Mouse (Mus musculus) limb, embryonic 11.5 days (tissue): ENCODE measurements around the gene Ankrd13b. TPM values are rescaled to one million over a fixed set of nuclear protein-coding genes. Genes with fewer than 3 reads are reported as not detected.

Experiments
- ATAC-seq: fragments of 200-750 bp; cut with Nextera tagmentation; 2 replicates; pipeline ENCODE4 v1.8.0; 2017; ENCODE audit warnings: low read depth; ENCODE audit not compliant: insufficient number of reproducible peaks, low FRiP score, low TSS enrichment
- DNase-seq: peaks from one replicate; pipeline ENCODE4 v3.0.0-alpha.2; 2015; ENCODE audit warnings: low spot score
- H3K27ac ChIP-seq: fragments of 300-500 bp; sonication (generic); replicated peaks from 2 replicates; pipeline ENCODE4 v1.5.1; 2014; ENCODE audit warnings: low read depth, mild to moderate bottlenecking, low read length
- H3K27me3 ChIP-seq: fragments of 300-500 bp; sonication (generic); 2 replicates; pipeline ENCODE4 v1.6.1; 2014; ENCODE audit warnings: mild to moderate bottlenecking, low read length, mixed read lengths; ENCODE audit not compliant: control insufficient read depth, insufficient read depth
- H3K36me3 ChIP-seq: fragments of 300-500 bp; sonication (generic); 2 replicates; pipeline ENCODE4 v1.6.1; 2014; ENCODE audit warnings: mild to moderate bottlenecking, low read length, moderate library complexity, mixed read lengths; ENCODE audit not compliant: control insufficient read depth, insufficient read depth
- H3K4me1 ChIP-seq: fragments of 300-500 bp; sonication (generic); 2 replicates; pipeline ENCODE4 v1.6.1; 2014; ENCODE audit warnings: low read length, mixed read lengths; ENCODE audit not compliant: control insufficient read depth, insufficient read depth
- H3K4me2 ChIP-seq: fragments of 300-500 bp; sonication (generic); 2 replicates; pipeline ENCODE4 v1.6.1; 2014; ENCODE audit warnings: low read depth, mild to moderate bottlenecking, moderate library complexity; ENCODE audit not compliant: severe bottlenecking
- H3K4me3 ChIP-seq: fragments of 300-500 bp; sonication (generic); 2 replicates; pipeline ENCODE4 v1.5.1; 2014; ENCODE audit warnings: low read depth, low read length
- H3K9ac ChIP-seq: fragments of 300-500 bp; sonication (generic); 2 replicates; pipeline ENCODE4 v1.6.1; 2014; ENCODE audit warnings: mild to moderate bottlenecking, low read length
- H3K9me3 ChIP-seq: fragments of 300-500 bp; sonication (generic); 2 replicates; pipeline ENCODE4 v1.6.1; 2016; ENCODE audit warnings: low read length; ENCODE audit not compliant: control insufficient read depth
- WGBS: fragments of 180-500 bp; shearing (Covaris S2); extraction: QIAGEN DNeasy Blood & Tissue Kit; methylation state at CpG from one replicate; pipeline ENCODE4 v1.1.7; 2014; 5-methylcytosine and 5-hydroxymethylcytosine counted together
- polyA plus RNA-seq: library from polyadenylated mRNA; unstranded; fragments of >200 nt; fragmentation: Nextera tagmentation; extraction: Ambion mirVana; gene quantifications from 2 replicates; pipeline ENCODE4 v1.2.1, GENCODE M21; 2014

Ankrd13b gene
- polyA plus RNA-seq, 1 experiment from 2014 or later = 12.8 TPM

- Histone ChIP-seq H3K27me3 (no peaks in the 10 kb centered on the region), H3K9me3 (no peaks in the 10 kb centered on the region), H3K4me3 (peak overlapping the region; percentile 88), H3K4me2 (peak overlapping the region; percentile 96), H3K36me3 (no peaks in the 10 kb centered on the region), H3K9ac (no peak overlapping the region), H3K27ac (peak overlapping the region; percentile 89), H3K4me1 (peaks cover 46% of the 10 kb centered on the region)
- 1% methylated on average over 13 of the region's 13 CpGs for WGBS
- DNase-seq (peak; percentile 100), ATAC-seq (peak; percentile 74)
Observed at GRCm38 (mm10) chr11:77491123-77491501, 1.6 kb upstream of the Ankrd13b start.

- 72% methylated on average over 6 of the region's 6 CpGs for WGBS
- Histone ChIP-seq H3K27ac (no peak overlapping the region), H3K4me2 (peak overlapping the region; percentile 96), H3K9ac (no peak overlapping the region), H3K9me3 (no peaks in the 10 kb centered on the region), H3K27me3 (no peaks in the 10 kb centered on the region), H3K4me3 (peak overlapping the region; percentile 68), H3K4me1 (peaks cover 53% of the 10 kb centered on the region), H3K36me3 (no peaks in the 10 kb centered on the region)
- ATAC-seq (no peak), DNase-seq (no peak)
Observed at GRCm38 (mm10) chr11:77490451-77490850, 973 bp upstream of the Ankrd13b start.

GRCm38 (mm10) chr11:77488771-77489581 lies 502 bp downstream of the Ankrd13b start:
- DNase-seq (peak; percentile 59), ATAC-seq (no peak)
- Histone ChIP-seq H3K4me1 (peaks cover 46% of the 10 kb centered on the region), H3K27ac (peak overlapping the region; percentile 9; the same call in 1 of the 2 replicates), H3K27me3 (no peaks in the 10 kb centered on the region), H3K4me3 (peak overlapping the region; percentile 68), H3K9ac (peak overlapping the region; percentile 91), H3K4me2 (peak overlapping the region; percentile 52), H3K36me3 (no peaks in the 10 kb centered on the region), H3K9me3 (no peaks in the 10 kb centered on the region)
- 2% methylated on average over 55 of the region's 55 CpGs for WGBS

- Histone ChIP-seq H3K4me1 (peaks cover 38% of the 10 kb centered on the region), H3K4me2 (no peak overlapping the region; the same call in 1 of the 2 replicates), H3K27me3 (no peaks in the 10 kb centered on the region), H3K9ac (no peak overlapping the region), H3K9me3 (no peaks in the 10 kb centered on the region), H3K36me3 (no peaks in the 10 kb centered on the region), H3K4me3 (no peak overlapping the region), H3K27ac (0 out of 2 replicates have a peak overlapping the region, but pooled peaks have one; percentile 18)
- DNase-seq (no peak), ATAC-seq (no peak)
- 82% methylated on average over 5 of the region's 5 CpGs for WGBS
Observed at GRCm38 (mm10) chr11:77486798-77487197, 2.7 kb downstream of the Ankrd13b start.

GRCm38 (mm10) chr11:77485229-77485628 lies 4.2 kb downstream of the Ankrd13b start:
- Histone ChIP-seq H3K27me3 (no peaks in the 10 kb centered on the region), H3K27ac (peak overlapping the region; percentile 57), H3K4me1 (peaks cover 37% of the 10 kb centered on the region), H3K36me3 (no peaks in the 10 kb centered on the region), H3K4me2 (peak overlapping the region; percentile 18; the same call in 1 of the 2 replicates), H3K4me3 (no peak overlapping the region), H3K9ac (no peak overlapping the region), H3K9me3 (no peaks in the 10 kb centered on the region)
- peak; percentile 49 for DNase-seq
- 40% methylated on average over 6 of the region's 6 CpGs for WGBS
- ATAC-seq = no peak

- H3K9me3 ChIP-seq = no peaks in the 10 kb centered on the region
- DNase-seq (no peak), ATAC-seq (no peak)
- H3K4me3 ChIP-seq = no peak overlapping the region
- H3K27ac ChIP-seq = no peak overlapping the region
- no peaks in the 10 kb centered on the region for H3K27me3 ChIP-seq
- H3K4me1 ChIP-seq = peaks cover 34% of the 10 kb centered on the region
- no peaks in the 10 kb centered on the region for H3K36me3 ChIP-seq
- H3K9ac ChIP-seq = no peak overlapping the region
- no peak overlapping the region for H3K4me2 ChIP-seq
- WGBS = 66% methylated on average over 11 of the region's 11 CpGs
Observed at GRCm38 (mm10) chr11:77483510-77484255, 5.8 kb downstream of the Ankrd13b start.

GRCm38 (mm10) chr11:77483043-77483442 lies 6.4 kb downstream of the Ankrd13b start:
- no peak overlapping the region for H3K27ac ChIP-seq
- no peak overlapping the region for H3K4me3 ChIP-seq
- no peak overlapping the region for H3K4me2 ChIP-seq
- 63% methylated on average over 3 of the region's 3 CpGs for WGBS
- DNase-seq (no peak), ATAC-seq (no peak)
- H3K36me3 ChIP-seq = no peaks in the 10 kb centered on the region
- no peaks in the 10 kb centered on the region for H3K9me3 ChIP-seq
- H3K9ac ChIP-seq = no peak overlapping the region
- H3K27me3 ChIP-seq = no peaks in the 10 kb centered on the region
- peaks cover 28% of the 10 kb centered on the region for H3K4me1 ChIP-seq

GRCm38 (mm10) chr11:77476895-77477294 lies 12.6 kb downstream of the Ankrd13b start:
- peaks cover 7% of the 10 kb centered on the region for H3K36me3 ChIP-seq
- H3K4me2 ChIP-seq = no peak overlapping the region
- H3K4me1 ChIP-seq = no peaks in the 10 kb centered on the region
- no peak overlapping the region for H3K9ac ChIP-seq
- 93% methylated on average over 6 of the region's 6 CpGs for WGBS
- no peak overlapping the region for H3K27ac ChIP-seq
- H3K4me3 ChIP-seq = no peak overlapping the region
- no peak for ATAC-seq
- H3K27me3 ChIP-seq = no peaks in the 10 kb centered on the region
- no peak for DNase-seq
- no peaks in the 10 kb centered on the region for H3K9me3 ChIP-seq
